Mouse (Mus musculus): ENCODE results near the gene Dmd. TPM values are rescaled to one million over a fixed set of nuclear protein-coding genes. Genes with fewer than 3 reads are reported as not detected.

The Dmd gene
- polyA plus RNA-seq, 1 experiment, result 16.7 TPM

DNA sequence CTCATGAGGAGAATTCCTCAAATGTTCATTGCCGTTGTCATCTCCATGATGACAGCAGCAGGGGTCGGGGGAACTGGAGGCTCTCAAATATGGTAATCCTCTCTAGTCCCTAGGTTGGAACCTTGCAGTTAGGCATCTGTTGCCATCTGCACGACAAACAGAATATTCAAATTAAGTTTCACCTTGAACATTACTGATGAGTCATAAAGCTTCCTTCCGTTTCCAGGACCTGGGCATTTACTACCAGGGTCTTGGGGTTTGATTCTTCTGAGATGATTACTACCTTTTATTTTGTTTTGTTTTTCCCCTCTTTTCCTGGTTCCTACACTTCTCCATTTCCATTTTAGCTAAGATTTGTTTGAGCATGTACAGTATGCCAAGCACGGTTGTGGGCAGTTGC lies 2249.0 kb downstream of the Dmd start:
- no peak overlapping the region for H3K27ac ChIP-seq (ENCODE audit: insufficient read depth, low read length)
- TF ChIP-seq POLR2A (IDR thresholded peaks at IDR 0.05; ENCODE audit: low read depth, low read length) (no peak), CTCF (IDR thresholded peaks at IDR 0.05; ENCODE audit: borderline replicate concordance, insufficient read depth, low read length) (no peak)
- H3K4me3 ChIP-seq (ENCODE audit: insufficient read depth, low read length), result no peak overlapping the region
- no peaks in the 10 kb centered on the region for H3K4me1 ChIP-seq (ENCODE audit: control insufficient read depth, insufficient read depth, low read length)

DNA sequence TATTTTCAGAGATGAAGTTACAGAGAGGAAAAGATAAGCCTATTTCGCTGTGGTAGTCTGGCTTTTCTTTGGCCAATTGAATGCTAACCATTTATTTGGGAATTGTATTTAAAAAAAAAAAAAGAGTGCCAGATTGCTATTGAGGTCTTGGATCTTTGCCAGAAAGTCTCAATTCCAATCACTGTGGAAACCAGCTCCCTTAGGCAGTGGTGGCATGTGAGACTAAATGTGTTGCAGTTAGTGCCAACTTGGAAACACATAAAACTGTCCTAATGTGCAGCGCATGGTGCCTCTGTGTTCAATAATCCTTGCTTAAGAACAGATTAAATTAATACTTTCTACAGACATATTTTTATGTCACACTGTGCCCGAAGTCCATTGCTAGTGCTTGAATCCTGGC lies 2250.7 kb downstream of the Dmd start:
- no peak overlapping the region for H3K4me3 ChIP-seq (ENCODE audit: insufficient read depth, low read length)
- H3K4me1 ChIP-seq (ENCODE audit: control insufficient read depth, insufficient read depth, low read length), result no peaks in the 10 kb centered on the region
- TF ChIP-seq POLR2A (IDR thresholded peaks at IDR 0.05; ENCODE audit: low read depth, low read length) (no peak), CTCF (IDR thresholded peaks at IDR 0.05; ENCODE audit: borderline replicate concordance, insufficient read depth, low read length) (no peak)
- no peak overlapping the region for H3K27ac ChIP-seq (ENCODE audit: insufficient read depth, low read length)

GRCm38 (mm10) chrX:85207001-85207400 lies 2258.3 kb downstream of the Dmd start:
- H3K4me1 ChIP-seq (ENCODE audit: control insufficient read depth, insufficient read depth, low read length), result no peaks in the 10 kb centered on the region; the same call in 1 of the 2 replicates
- no peak overlapping the region for H3K27ac ChIP-seq (ENCODE audit: insufficient read depth, low read length)
- TF ChIP-seq POLR2A (IDR thresholded peaks at IDR 0.05; ENCODE audit: low read depth, low read length) (no peak), CTCF (IDR thresholded peaks at IDR 0.05; ENCODE audit: borderline replicate concordance, insufficient read depth, low read length) (no peak)
- no peak overlapping the region for H3K4me3 ChIP-seq (ENCODE audit: insufficient read depth, low read length)

DNA sequence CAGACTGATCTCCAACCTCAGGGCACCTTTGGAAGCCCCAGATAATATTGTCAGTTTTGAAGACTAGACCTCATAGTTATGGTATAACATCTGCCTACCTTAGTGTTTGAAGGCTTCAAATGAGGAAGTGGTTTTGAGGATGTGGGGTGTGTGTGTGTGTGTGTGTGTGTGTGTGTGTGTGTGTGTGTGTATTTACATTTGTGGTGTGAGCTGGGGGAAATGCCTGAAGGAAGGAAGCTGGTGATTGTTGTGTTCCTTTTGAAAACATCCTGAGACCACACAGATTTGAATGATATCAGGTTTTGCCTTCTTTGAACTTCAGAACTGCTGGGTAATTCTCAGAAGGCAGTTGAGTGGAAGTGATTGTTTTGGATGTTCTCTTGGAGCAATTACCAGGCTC lies 2278.2 kb downstream of the Dmd start:
- Histone ChIP-seq H3K4me1 (ENCODE audit: control insufficient read depth, insufficient read depth, low read length) (no peaks in the 10 kb centered on the region), H3K4me3 (ENCODE audit: insufficient read depth, low read length) (no peak overlapping the region), H3K27ac (ENCODE audit: insufficient read depth, low read length) (no peak overlapping the region)
- TF ChIP-seq CTCF (IDR thresholded peaks at IDR 0.05; ENCODE audit: borderline replicate concordance, insufficient read depth, low read length) (no peak), POLR2A (IDR thresholded peaks at IDR 0.05; ENCODE audit: low read depth, low read length) (no peak)

DNA sequence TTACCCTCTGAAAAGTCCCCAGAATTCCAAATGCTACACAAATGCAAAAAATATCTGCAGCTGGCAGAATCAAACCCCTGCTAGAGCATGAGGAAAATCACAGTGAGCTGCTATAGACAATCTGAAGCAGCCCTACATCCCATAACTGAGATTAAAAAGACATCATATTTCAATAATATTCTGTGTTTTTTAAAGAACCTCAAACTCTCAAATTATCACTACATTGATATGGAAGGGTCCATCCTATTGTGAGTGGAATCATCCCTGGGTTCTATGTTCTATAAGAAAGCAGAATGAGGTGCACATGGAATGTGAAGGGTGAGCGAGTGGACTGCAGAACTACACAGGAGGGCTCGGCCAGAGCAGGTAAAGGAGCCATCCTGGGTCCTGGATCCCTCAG lies 2300.7 kb downstream of the Dmd start, which contains the start of gene Fthl17a:
Gene Fthl17a (plus strand): TSS at position 301 of the 400 bp plus-strand sequence.
- H3K4me3 ChIP-seq (ENCODE audit: insufficient read depth, low read length), result no peak within 1 kb of the TSS

More for the DNA sequence above, 2300.7 kb downstream of the Dmd start, which contains the start of gene Fthl17a:
- no peak within 1 kb of the TSS for H3K27ac ChIP-seq (ENCODE audit: insufficient read depth, low read length)
- H3K4me1 ChIP-seq (ENCODE audit: control insufficient read depth, insufficient read depth, low read length), result no peaks in the 10 kb centered on the region
- TF ChIP-seq POLR2A (IDR thresholded peaks at IDR 0.05; ENCODE audit: low read depth, low read length) (no peak), CTCF (IDR thresholded peaks at IDR 0.05; ENCODE audit: borderline replicate concordance, insufficient read depth, low read length) (no peak)
